Mouse (Mus musculus) brain, embryonic 14.5 days (tissue): ENCODE results near the gene Rims1. TPM values are rescaled to one million over a fixed set of nuclear protein-coding genes. Genes with fewer than 3 reads are reported as not detected.

Experiments
- DNase-seq: peaks from one replicate; pipeline ENCODE4 v3.0.0-alpha.2; 2011; ENCODE audit warnings: low read depth
- CTCF ChIP-seq: fragments of 200-500 bp; IDR thresholded peaks from 2 replicates; pipeline ENCODE4 v1.5.1; 2012; ENCODE audit warnings: inconsistent platforms, mild to moderate bottlenecking, moderate library complexity, borderline replicate concordance; ENCODE audit not compliant: insufficient read depth, insufficient read length; ENCODE audit errors: extremely low read depth
- POLR2A ChIP-seq: fragments of 200-500 bp; IDR thresholded peaks from 2 replicates; pipeline ENCODE4 v1.6.1; 2012; ENCODE audit warnings: mild to moderate bottlenecking, inconsistent platforms, borderline replicate concordance; ENCODE audit not compliant: poor library complexity, insufficient read depth, insufficient read length, severe bottlenecking; ENCODE audit errors: extremely low read depth
- polyA plus RNA-seq: library from polyadenylated mRNA; depleted of rRNA; stranded (reverse); fragments of >200 nt; gene quantifications from 2 replicates; pipeline ENCODE4 v1.2.3, GENCODE M21; 2012

Gene Rims1
- polyA plus RNA-seq, 1 experiment = 37.9 TPM

DNA sequence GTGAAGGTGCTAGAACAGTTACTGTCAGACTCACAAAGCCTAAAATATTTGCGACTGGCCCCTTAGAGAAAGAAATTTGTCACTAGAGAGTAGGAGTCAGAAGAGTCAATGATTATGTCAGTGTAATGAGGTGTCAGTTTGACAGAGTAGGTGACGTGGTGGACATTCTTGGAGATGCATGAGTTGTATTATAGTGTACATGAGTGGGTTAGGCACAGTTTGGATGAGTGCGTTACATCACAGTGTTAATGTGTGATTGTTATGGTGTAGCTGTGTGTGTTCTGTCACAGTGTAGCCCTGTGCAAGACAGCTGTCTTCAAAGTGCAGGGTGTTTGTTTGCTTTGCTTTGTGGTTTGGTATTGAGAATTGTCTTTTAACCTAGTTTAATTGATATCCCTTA is 226.3 kb downstream of the Rims1 start:
- TF ChIP-seq POLR2A (no peak), CTCF (no peak)
- no peak for DNase-seq

GRCm38 (mm10) chr1:22572720-22573119 is 233.1 kb downstream of the Rims1 start:
- DNase-seq = no peak
- no peak for TF ChIP-seq CTCF
- TF ChIP-seq POLR2A = no peak

DNA sequence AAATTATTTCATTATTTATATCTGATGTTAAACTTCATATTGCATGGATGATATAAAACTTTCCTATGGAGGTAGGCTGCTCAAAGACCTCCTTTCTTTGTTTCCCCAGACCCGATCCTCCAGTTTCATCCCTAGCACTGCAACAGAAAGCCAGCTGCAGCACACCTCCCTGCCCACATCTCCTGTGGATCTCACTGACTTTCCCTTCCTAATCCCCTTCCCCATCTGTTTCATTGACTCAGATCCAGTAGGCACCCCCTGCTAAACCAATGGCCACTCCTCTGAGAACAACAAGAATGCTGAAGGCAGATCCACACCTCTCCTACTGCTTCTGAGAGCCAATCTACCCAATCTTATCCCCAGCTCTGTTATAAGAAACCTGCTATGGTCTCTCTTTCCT is 259.5 kb downstream of the Rims1 start:
- DNase-seq = no peak
- TF ChIP-seq CTCF (no peak), POLR2A (no peak)

DNA sequence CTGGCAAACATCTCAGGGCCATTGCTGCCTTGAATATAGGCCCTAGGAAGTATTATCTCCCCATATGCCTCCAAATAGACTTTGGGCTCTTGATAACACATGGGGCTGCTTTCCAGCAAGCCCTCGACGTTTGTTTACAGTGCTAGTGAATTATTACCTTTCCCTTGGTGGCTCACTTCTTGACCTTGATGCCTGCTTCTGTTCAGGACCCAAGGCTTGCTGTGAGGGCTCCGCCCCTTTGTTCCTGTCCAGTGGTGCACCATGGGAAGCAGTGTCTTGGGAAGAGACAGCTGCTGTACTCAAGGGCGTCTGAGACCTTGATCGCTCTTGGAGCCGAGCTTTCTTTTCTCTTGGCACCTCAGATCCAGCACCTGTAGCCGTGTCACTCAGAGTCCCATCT is 267.7 kb downstream of the Rims1 start:
- no peak for DNase-seq

GRCm38 (mm10) chr1:22536776-22537175 is 269.0 kb downstream of the Rims1 start:
- TF ChIP-seq CTCF (no peak), POLR2A (no peak)
- DNase-seq = no peak

More for the DNA sequence above, 267.7 kb downstream of the Rims1 start:
- TF ChIP-seq CTCF (no peak), POLR2A (no peak)

- no peak for TF ChIP-seq POLR2A
- TF ChIP-seq CTCF = no peak
- DNase-seq = no peak
These were observed 270.7 kb downstream of the Rims1 start for GRCm38 (mm10) chr1:22535049-22535448.

GRCm38 (mm10) chr1:22533146-22534096 is 272.4 kb downstream of the Rims1 start:
- peak; percentile 78 for DNase-seq
- TF ChIP-seq POLR2A = no peak
- TF ChIP-seq CTCF = peak; percentile 35; the same call in 1 of the 2 replicates

DNA sequence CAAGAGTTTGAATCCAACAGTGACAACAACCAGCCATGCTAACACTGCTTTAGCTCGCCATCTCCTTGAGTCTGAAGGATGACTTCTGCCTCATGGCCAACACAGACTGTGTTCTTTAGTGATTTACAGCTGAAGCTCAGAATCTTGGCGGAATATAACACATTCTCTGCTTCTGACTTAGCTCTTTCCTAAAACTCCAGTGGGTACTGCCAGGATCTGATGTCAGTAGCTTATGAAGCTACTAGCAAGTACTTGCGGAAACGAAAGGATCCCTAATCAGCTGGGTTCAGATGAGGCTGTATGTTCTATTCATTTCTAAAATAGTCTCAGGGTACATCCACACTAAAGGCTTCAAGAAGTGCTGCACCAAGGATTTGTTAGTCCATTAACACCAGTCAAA is 290.7 kb downstream of the Rims1 start:
- TF ChIP-seq CTCF (no peak), POLR2A (no peak)
- DNase-seq = no peak

- no peak for DNase-seq
- no peak for TF ChIP-seq CTCF
These were observed 293.4 kb downstream of the Rims1 start for GRCm38 (mm10) chr1:22512421-22512820.

- TF ChIP-seq CTCF (no peak), POLR2A (no peak)
- DNase-seq = no peak
These were observed 294.2 kb downstream of the Rims1 start for GRCm38 (mm10) chr1:22511614-22512013.

GRCm38 (mm10) chr1:22508735-22509615 is 296.8 kb downstream of the Rims1 start:
- DNase-seq = peak; percentile 39
- TF ChIP-seq CTCF (no peak), POLR2A (no peak)
